10 mouse cellular contexts compared by ENCODE assay signal in genomic region chr5:33726081-33726647, GRCm38 (mm10). TPM values are rescaled to one million over a fixed set of nuclear protein-coding genes. Genes with fewer than 3 reads are reported as not detected.
DNase-seq lines count a peak whose midpoint lies in the region; ATAC-seq lines count a peak whose summit lies in the region.
"Had no signal": no experiment of that assay in that cellular context is flagged by ENCODE, and none has a peak within 500 bp of the region (broad histone marks: within the 10 kb centered on the region; RNA-seq: fewer than 3 reads in every experiment).

No protein-coding gene starts in this region.

- DNase-seq in layer of hippocampus, adult 11-12 months (ENCODE audit: low spot score), result peak; percentile 41
- DNase-seq in layer of hippocampus, adult 9-10 months (ENCODE audit: low spot score), result no peak
- DNase-seq in forebrain, embryonic 14.5 days (ENCODE audit: low spot score), result no peak
- DNase-seq in left cerebral cortex, postnatal 4 days, result peak; percentile 46
- no peak for DNase-seq in ovary, adult 18-20 months (ENCODE audit: low spot score)
- DNase-seq in gastrocnemius, postnatal 4 days (ENCODE audit: low spot score in 2 of 2), result no peak
- no peak for DNase-seq in embryo, embryonic 10.5 days (ENCODE audit: low spot score)
- DNase-seq: kidney, adult 8-10 months had no signal

- H3K36me3 ChIP-seq in forebrain, embryonic 14.5 days (ENCODE audit: control insufficient read depth, insufficient read depth, low read length), result peaks cover 30% of the 10 kb centered on the region
- no peaks in the 10 kb centered on the region for H3K36me3 ChIP-seq in midbrain, embryonic 16.5 days (ENCODE audit: control insufficient read depth, insufficient read depth, low read length)
- H3K36me3 ChIP-seq: G1E had no signal

- peak overlapping the region; percentile 89 for H3K9ac ChIP-seq in forebrain, embryonic 14.5 days (ENCODE audit: low read length)
- H3K9ac ChIP-seq in midbrain, embryonic 16.5 days (ENCODE audit: low read depth, low read length), result no peak overlapping the region

- intact Hi-C loops in left cerebral cortex, postnatal 4 days (cut with DNase I), result loop anchor here (5.0 kb wide), 1 partner anchor 39 kb away; no protein-coding TSS in a partner anchor

- no peaks in the 10 kb centered on the region for H3K9me3 ChIP-seq in forebrain, embryonic 14.5 days (replicated peaks; ENCODE audit: control insufficient read depth, low read length)
- H3K9me3 ChIP-seq in midbrain, embryonic 16.5 days (replicated peaks; ENCODE audit: control insufficient read depth, low read length, poor library complexity, severe bottlenecking), result no peaks in the 10 kb centered on the region

- 65% methylated on average over 7 of the region's 7 CpGs for WGBS in forebrain, embryonic 14.5 days
- WGBS in midbrain, embryonic 16.5 days, result 74% methylated on average over 7 of the region's 7 CpGs

- H3K4me1 ChIP-seq in forebrain, embryonic 14.5 days (ENCODE audit: control insufficient read depth, insufficient read depth, low read length), result peaks cover 16% of the 10 kb centered on the region
- H3K4me1 ChIP-seq in midbrain, embryonic 16.5 days (ENCODE audit: control insufficient read depth, insufficient read depth, low read length), result peaks cover 21% of the 10 kb centered on the region

- no peaks in the 10 kb centered on the region for H3K27me3 ChIP-seq in forebrain, embryonic 14.5 days (replicated peaks; ENCODE audit: control insufficient read depth, insufficient read depth, low read length)
- peaks cover 13% of the 10 kb centered on the region for H3K27me3 ChIP-seq in midbrain, embryonic 16.5 days (ENCODE audit: control insufficient read depth, insufficient read depth, low read depth, low read length)

- H3K27ac ChIP-seq in forebrain, embryonic 14.5 days (ENCODE audit: low read depth, low read length), result 0 out of 2 replicates have a peak overlapping the region, but pooled peaks have one; percentile 9
- no peak overlapping the region for H3K27ac ChIP-seq in midbrain, embryonic 16.5 days (ENCODE audit: low read length)

- H3K4me2 ChIP-seq in forebrain, embryonic 14.5 days (ENCODE audit: low read length), result peak overlapping the region; percentile 95
- peak overlapping the region; percentile 4; the same call in 1 of the 2 replicates for H3K4me2 ChIP-seq in midbrain, embryonic 16.5 days (ENCODE audit: low read length)

- peak overlapping the region; percentile 72; the same call in 1 of the 2 replicates for H3K4me3 ChIP-seq in forebrain, embryonic 14.5 days (ENCODE audit: low read depth, low read length)
- no peak overlapping the region for H3K4me3 ChIP-seq in midbrain, embryonic 16.5 days (ENCODE audit: low read depth, low read length)

- ATAC-seq in forebrain, embryonic 14.5 days, result no peak
- ATAC-seq in midbrain, embryonic 16.5 days, result no peak

RNA-seq across cellular contexts. Expression of gene Fgfr3, which starts 4.7 kb away (rescaled TPM):
- polyA plus RNA-seq in forebrain, embryonic 14.5 days (2014; fragmentation: Nextera tagmentation; extraction: Ambion mirVana), result 27.5 and 30.8 TPM in 2 replicates
- 10 to 100 TPM; 59.3 to 59.7 TPM for total RNA-seq in left cerebral cortex, postnatal 4 days (2021)
- polyA plus RNA-seq in midbrain, embryonic 16.5 days (2015; fragmentation: Nextera tagmentation; extraction: Ambion mirVana), result 19.1 and 23.9 TPM in 2 replicates
- total RNA-seq in gastrocnemius, postnatal 4 days (2021), result 1 to 10 TPM; 2.2 to 2.6 TPM

RNA-seq across cellular contexts. Expression of gene Letm1, which starts 56.5 kb away (rescaled TPM):
- 50.4 and 56.2 TPM in 2 replicates for polyA plus RNA-seq in forebrain, embryonic 14.5 days (2014; fragmentation: Nextera tagmentation; extraction: Ambion mirVana)
- 100 to 1,000 TPM; 101 to 110 TPM for total RNA-seq in left cerebral cortex, postnatal 4 days (2021)
- polyA plus RNA-seq in midbrain, embryonic 16.5 days (2015; fragmentation: Nextera tagmentation; extraction: Ambion mirVana), result 69.1 and 71.5 TPM in 2 replicates
- 10 to 100 TPM; 43.7 to 51.3 TPM for total RNA-seq in gastrocnemius, postnatal 4 days (2021)

Comparison
In these comparisons a context has a peak if more than half of its experiments do, and no peak if none do; other contexts are left out.
1. DNase-seq: peak in layer of hippocampus, adult 11-12 months (single experiment) and left cerebral cortex, postnatal 4 days (single experiment); none in layer of hippocampus, adult 9-10 months (single experiment), forebrain, embryonic 14.5 days (single experiment), ovary, adult 18-20 months (single experiment), gastrocnemius, postnatal 4 days (0 of 2) and embryo, embryonic 10.5 days (single experiment).
2. RNA of gene Fgfr3, which starts 4.7 kb away (total RNA-seq): 59.3 to 59.7 TPM in left cerebral cortex, postnatal 4 days; 2.2 to 2.6 TPM in gastrocnemius, postnatal 4 days; every median in the first group is over 10 times any median in the second.